Mouse (Mus musculus): ENCODE data around the gene Atp4b. TPM values are rescaled to one million over a fixed set of nuclear protein-coding genes. Genes with fewer than 3 reads are reported as not detected.

Atp4b gene
- polyA plus RNA-seq (2016; fragmentation: Nextera tagmentation; extraction: Ambion mirVana), result not detected in 2 replicates

DNA sequence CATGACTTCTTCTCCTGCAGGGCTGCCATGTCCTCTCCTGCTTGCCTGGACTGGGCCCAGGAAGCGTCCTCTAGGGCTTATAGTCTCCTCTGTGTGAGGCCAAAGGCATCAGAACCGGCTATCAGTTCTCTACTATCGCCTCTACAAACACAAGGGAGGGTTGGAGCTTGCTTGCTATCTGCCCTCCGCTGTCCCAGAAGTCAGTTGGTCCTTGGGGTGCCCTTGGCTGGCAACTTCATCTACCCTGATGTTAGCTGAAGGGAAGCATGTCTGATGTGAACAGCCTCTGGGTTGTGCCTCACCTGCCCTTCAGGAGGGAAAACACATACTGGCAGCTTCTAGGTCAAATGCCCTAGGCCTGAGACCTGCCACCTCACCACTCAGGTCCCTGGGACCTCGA, at the start of gene Atp4b:
Gene Atp4b, minus strand, starts transcription at position 101 of the 400 bp plus-strand sequence.
- H3K27me3 ChIP-seq (replicated peaks), result no peaks in the 10 kb centered on the region
- no peak within 1 kb of the TSS for H3K27ac ChIP-seq
- H3K9ac ChIP-seq, result no peak within 1 kb of the TSS
- H3K4me1 ChIP-seq, result no peaks in the 10 kb centered on the region
- WGBS, result 84% methylated on average over 5 of the region's 5 CpGs
- no peak for ATAC-seq (ENCODE audit: low FRiP score, low read depth)
- no peaks in the 10 kb centered on the region for H3K9me3 ChIP-seq
- no peaks in the 10 kb centered on the region for H3K36me3 ChIP-seq
- no peak within 1 kb of the TSS for H3K4me3 ChIP-seq
- no peak within 1 kb of the TSS for H3K4me2 ChIP-seq (replicated peaks)

DNA sequence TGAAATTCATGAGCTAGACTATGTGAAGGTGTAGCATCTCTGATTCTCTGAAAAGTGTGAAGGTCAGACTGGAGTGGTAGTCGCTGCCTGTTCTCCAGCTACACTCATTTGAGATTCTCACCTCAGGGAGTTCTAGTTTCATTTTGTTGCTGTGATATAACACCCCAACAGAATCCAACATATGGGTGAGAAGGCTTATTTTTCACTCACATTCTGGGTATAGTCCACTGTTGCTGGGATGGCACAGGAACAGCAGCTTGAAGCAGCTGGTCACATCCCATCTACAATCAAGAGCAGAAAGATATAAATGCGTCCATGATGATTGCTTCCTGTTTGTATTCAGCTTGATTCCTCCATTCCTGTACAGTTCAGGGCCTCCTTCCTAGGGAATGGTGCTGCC, 45.5 kb upstream of the Atp4b start:
- no peaks in the 10 kb centered on the region for H3K9me3 ChIP-seq
- no peaks in the 10 kb centered on the region for H3K27me3 ChIP-seq (replicated peaks)
- H3K4me3 ChIP-seq, result no peak overlapping the region
- H3K36me3 ChIP-seq, result no peaks in the 10 kb centered on the region
- ATAC-seq (ENCODE audit: low FRiP score, low read depth), result no peak
- H3K4me2 ChIP-seq (replicated peaks), result no peak overlapping the region
- no peak overlapping the region for H3K9ac ChIP-seq
- WGBS, result 90% methylated on average over 2 of the region's 2 CpGs
- H3K27ac ChIP-seq, result no peak overlapping the region
- no peaks in the 10 kb centered on the region for H3K4me1 ChIP-seq

DNA sequence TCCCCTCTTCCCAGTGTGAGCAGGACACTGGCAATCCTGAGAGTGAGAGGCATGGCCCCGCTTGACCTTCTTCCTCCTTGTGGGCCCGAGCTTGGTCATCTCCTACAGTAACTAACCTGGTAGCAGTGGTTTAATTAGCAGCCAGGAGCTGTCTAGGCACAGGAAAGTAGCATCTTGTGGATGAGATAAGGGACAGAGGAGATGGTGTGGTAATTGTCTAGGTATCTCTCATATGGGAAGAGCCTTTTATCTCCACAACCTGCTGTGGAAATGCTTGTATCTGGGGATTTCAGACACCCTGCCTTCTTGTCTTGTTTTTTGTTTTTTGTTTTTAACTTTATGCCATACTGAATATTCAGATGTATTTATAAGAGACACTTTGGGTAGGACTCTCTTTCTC, 40.9 kb upstream of the Atp4b start:
- Histone ChIP-seq H3K36me3 (no peaks in the 10 kb centered on the region), H3K4me1 (no peaks in the 10 kb centered on the region), H3K4me2 (replicated peaks) (no peak overlapping the region), H3K4me3 (no peak overlapping the region), H3K9me3 (no peaks in the 10 kb centered on the region), H3K9ac (no peak overlapping the region), H3K27me3 (replicated peaks) (peaks cover 24% of the 10 kb centered on the region), H3K27ac (no peak overlapping the region)
- 85% methylated on average over 2 of the region's 2 CpGs for WGBS
- ATAC-seq (ENCODE audit: low FRiP score, low read depth), result no peak

DNA sequence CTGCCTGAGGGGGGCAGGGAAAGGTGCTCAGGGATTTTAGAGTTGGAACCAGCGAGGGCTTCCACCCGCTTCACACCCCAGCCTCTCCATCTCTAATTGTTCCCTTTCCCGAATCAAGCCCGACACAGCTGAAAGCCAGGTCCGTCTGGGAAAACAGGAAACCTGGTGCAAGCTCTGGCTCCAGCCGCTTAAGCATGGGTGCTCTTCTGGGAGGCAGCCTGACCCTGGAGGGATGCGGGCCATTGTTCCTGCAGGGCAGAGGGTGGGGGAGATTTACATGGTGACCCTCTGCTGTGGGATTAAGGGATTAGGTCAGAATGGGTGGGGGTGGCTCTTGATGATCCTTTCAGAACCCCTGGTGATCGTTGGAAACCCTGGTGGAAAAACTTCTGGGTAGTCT, 39.4 kb upstream of the Atp4b start:
- 24% methylated on average over 8 of the region's 8 CpGs for WGBS
- no peak overlapping the region for H3K9ac ChIP-seq
- no peak for ATAC-seq (ENCODE audit: low FRiP score, low read depth)

DNA sequence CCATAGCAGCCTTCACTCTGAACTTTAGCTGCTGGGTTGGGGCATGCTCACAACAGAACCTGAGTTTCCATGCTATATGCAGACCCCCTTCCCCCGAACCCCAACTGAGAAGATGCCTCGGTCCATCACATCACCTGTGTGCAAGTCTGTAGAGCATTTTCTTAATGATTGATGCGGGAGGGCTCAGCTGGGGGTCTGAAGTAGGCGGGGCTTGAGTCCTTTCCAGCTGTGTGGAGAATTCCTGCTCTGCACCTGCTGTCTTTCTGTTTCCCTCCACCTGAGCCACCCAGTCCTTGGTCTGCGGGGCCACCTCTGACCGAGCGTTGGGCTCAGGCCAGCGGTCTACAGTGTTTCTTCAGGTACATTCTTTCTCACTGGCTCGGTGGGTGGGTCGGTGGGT, 38.3 kb upstream of the Atp4b start, which contains the start of gene Tmem255b:
Gene Tmem255b, plus strand, starts transcription at position 301 of the 400 bp plus-strand sequence.
- H3K4me2 ChIP-seq (replicated peaks), result no peak within 1 kb of the TSS
- H3K4me1 ChIP-seq, result no peaks in the 10 kb centered on the region
- WGBS, result 20% methylated on average over 10 of the region's 10 CpGs

More for the DNA sequence above, 39.4 kb upstream of the Atp4b start:
- H3K36me3 ChIP-seq, result no peaks in the 10 kb centered on the region
- H3K4me3 ChIP-seq, result no peak overlapping the region
- H3K9me3 ChIP-seq, result no peaks in the 10 kb centered on the region
- H3K27me3 ChIP-seq (replicated peaks), result peaks cover 24% of the 10 kb centered on the region
- H3K4me2 ChIP-seq (replicated peaks), result no peak overlapping the region
- no peak overlapping the region for H3K27ac ChIP-seq
- H3K4me1 ChIP-seq, result no peaks in the 10 kb centered on the region

GRCm38 (mm10) chr8:13433130-13433529, 36.5 kb upstream of the Atp4b start:
- no peaks in the 10 kb centered on the region for H3K9me3 ChIP-seq
- WGBS, result 87% methylated on average over 5 of the region's 5 CpGs

More for the DNA sequence above, 38.3 kb upstream of the Atp4b start, which contains the start of gene Tmem255b:
- Histone ChIP-seq H3K9ac (no peak within 1 kb of the TSS), H3K9me3 (no peaks in the 10 kb centered on the region), H3K4me3 (no peak within 1 kb of the TSS), H3K36me3 (no peaks in the 10 kb centered on the region), H3K27me3 (replicated peaks) (peaks cover 24% of the 10 kb centered on the region), H3K27ac (no peak within 1 kb of the TSS)
- no peak for ATAC-seq (ENCODE audit: low FRiP score, low read depth)

GRCm38 (mm10) chr8:13430866-13431265, 34.2 kb upstream of the Atp4b start:
- H3K9me3 ChIP-seq, result no peaks in the 10 kb centered on the region
- no peak overlapping the region for H3K27ac ChIP-seq
- ATAC-seq (ENCODE audit: low FRiP score, low read depth), result no peak

More at GRCm38 (mm10) chr8:13433130-13433529, 36.5 kb upstream of the Atp4b start:
- H3K27me3 ChIP-seq (replicated peaks), result peaks cover 24% of the 10 kb centered on the region
- H3K27ac ChIP-seq, result no peak overlapping the region
- no peak overlapping the region for H3K4me2 ChIP-seq (replicated peaks)
- H3K4me3 ChIP-seq, result no peak overlapping the region
- ATAC-seq (ENCODE audit: low FRiP score, low read depth), result no peak
- H3K36me3 ChIP-seq, result no peaks in the 10 kb centered on the region
- no peak overlapping the region for H3K9ac ChIP-seq
- H3K4me1 ChIP-seq, result no peaks in the 10 kb centered on the region

DNA sequence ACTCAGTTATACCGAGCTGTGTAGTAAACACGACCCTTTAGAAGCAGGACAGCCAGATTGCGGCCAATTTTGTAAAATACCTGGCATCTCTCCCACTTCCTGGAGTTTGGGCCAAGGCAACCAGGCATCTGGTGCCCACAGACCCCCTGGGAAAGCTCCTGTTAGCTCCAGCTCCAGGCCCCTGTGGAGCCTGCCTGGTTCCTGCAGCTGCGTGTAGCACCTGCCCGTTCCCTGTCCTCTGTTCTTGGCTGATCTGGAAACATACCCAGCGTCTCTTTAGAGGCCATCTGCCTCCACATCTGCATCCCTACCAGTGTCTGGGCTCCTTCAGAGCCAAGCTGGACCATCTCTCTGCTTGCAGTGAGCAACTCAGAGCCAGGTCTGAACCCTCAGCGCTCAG, 33.8 kb upstream of the Atp4b start:
- H3K4me3 ChIP-seq, result no peak overlapping the region
- no peak overlapping the region for H3K9ac ChIP-seq
- peaks cover 13% of the 10 kb centered on the region for H3K27me3 ChIP-seq (replicated peaks)
- H3K4me1 ChIP-seq, result no peaks in the 10 kb centered on the region
- H3K36me3 ChIP-seq, result no peaks in the 10 kb centered on the region
- H3K27ac ChIP-seq, result no peak overlapping the region
- no peak overlapping the region for H3K4me2 ChIP-seq (replicated peaks)
- no peak for ATAC-seq (ENCODE audit: low FRiP score, low read depth)
- H3K9me3 ChIP-seq, result no peaks in the 10 kb centered on the region
- WGBS, result 78% methylated on average over 7 of the region's 7 CpGs

More at GRCm38 (mm10) chr8:13430866-13431265, 34.2 kb upstream of the Atp4b start:
- Histone ChIP-seq H3K4me2 (replicated peaks) (no peak overlapping the region), H3K27me3 (replicated peaks) (peaks cover 18% of the 10 kb centered on the region), H3K36me3 (no peaks in the 10 kb centered on the region), H3K4me1 (no peaks in the 10 kb centered on the region), H3K4me3 (no peak overlapping the region), H3K9ac (no peak overlapping the region)

DNA sequence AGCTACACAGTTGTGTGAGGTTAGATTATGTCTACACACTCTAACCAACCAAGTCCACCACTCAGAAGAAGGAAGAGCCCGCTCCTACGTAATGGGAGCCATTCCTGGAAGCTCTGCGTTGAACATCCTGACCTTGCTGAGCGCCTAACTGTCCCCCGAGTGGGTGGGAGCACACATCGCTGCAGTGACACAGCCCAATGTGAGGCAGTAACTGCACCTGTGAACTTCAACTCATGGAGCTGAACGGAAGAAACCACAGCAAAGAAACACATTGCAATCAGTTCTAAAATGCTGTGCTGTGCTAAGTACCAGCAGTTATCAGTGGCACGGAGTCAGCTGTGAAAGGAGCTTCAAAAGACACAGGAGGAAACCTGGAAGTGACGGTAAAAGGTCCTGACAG, 31.5 kb upstream of the Atp4b start:
- whole genome bisulfite sequencing, result 87% methylated on average over 9 of the region's 9 CpGs
- H3K27me3 ChIP-seq (replicated peaks), result no peaks in the 10 kb centered on the region
- no peaks in the 10 kb centered on the region for H3K4me1 ChIP-seq
- H3K9ac ChIP-seq, result no peak overlapping the region
- no peak for ATAC-seq (ENCODE audit: low FRiP score, low read depth)
- H3K36me3 ChIP-seq, result no peaks in the 10 kb centered on the region
- no peak overlapping the region for H3K27ac ChIP-seq
- H3K4me2 ChIP-seq (replicated peaks), result no peak overlapping the region
- H3K4me3 ChIP-seq, result no peak overlapping the region
- H3K9me3 ChIP-seq, result no peaks in the 10 kb centered on the region

GRCm38 (mm10) chr8:13427351-13427750, 30.7 kb upstream of the Atp4b start:
- no peak for ATAC-seq (ENCODE audit: low FRiP score, low read depth)
- Histone ChIP-seq H3K27me3 (replicated peaks) (no peaks in the 10 kb centered on the region), H3K9me3 (no peaks in the 10 kb centered on the region), H3K27ac (no peak overlapping the region), H3K4me3 (no peak overlapping the region), H3K9ac (no peak overlapping the region), H3K36me3 (no peaks in the 10 kb centered on the region), H3K4me2 (replicated peaks) (no peak overlapping the region), H3K4me1 (no peaks in the 10 kb centered on the region)
- WGBS, result 75% methylated on average over 6 of the region's 6 CpGs

GRCm38 (mm10) chr8:13420970-13421369, 24.3 kb upstream of the Atp4b start:
- no peaks in the 10 kb centered on the region for H3K4me1 ChIP-seq
- no peaks in the 10 kb centered on the region for H3K27me3 ChIP-seq (replicated peaks)
- no peak overlapping the region for H3K9ac ChIP-seq
- H3K9me3 ChIP-seq, result no peaks in the 10 kb centered on the region
- no peak for ATAC-seq (ENCODE audit: low FRiP score, low read depth)
- no peak overlapping the region for H3K4me2 ChIP-seq (replicated peaks)
- WGBS, result 95% methylated on average over 6 of the region's 6 CpGs
- H3K27ac ChIP-seq, result no peak overlapping the region
- no peaks in the 10 kb centered on the region for H3K36me3 ChIP-seq
- H3K4me3 ChIP-seq, result no peak overlapping the region

DNA sequence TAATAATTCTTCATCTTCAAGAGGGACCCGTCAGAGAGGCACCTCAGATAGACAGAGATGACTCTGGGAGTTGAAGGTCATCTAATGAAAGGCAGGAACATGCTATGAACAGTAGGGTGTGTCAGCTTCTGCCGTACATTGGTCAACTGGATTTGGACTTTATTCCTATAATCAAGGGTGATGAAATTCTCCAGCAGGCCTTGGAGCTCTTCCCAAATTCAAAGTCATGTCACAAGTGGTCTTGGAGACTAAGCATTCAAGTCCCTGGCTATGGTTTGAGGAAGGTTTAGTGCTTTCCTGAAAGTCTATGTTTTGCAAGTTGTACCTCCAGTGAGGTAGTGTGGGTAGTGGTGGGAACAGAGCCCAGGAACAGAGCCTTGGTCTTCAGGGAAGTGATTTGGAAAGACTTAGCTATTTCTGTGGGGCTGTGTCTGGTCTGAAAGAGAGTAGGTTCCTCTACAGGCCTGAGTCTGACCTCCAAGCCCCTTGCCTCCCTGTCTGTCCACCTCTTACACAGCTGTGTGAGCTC, 22.6 kb upstream of the Atp4b start:
- no peak overlapping the region for H3K4me2 ChIP-seq (replicated peaks)
- H3K4me3 ChIP-seq, result no peak overlapping the region
- H3K36me3 ChIP-seq, result no peaks in the 10 kb centered on the region
- H3K27ac ChIP-seq, result no peak overlapping the region
- no peaks in the 10 kb centered on the region for H3K4me1 ChIP-seq
- no peak for ATAC-seq (ENCODE audit: low FRiP score, low read depth)
- H3K9ac ChIP-seq, result no peak overlapping the region
- H3K9me3 ChIP-seq, result no peaks in the 10 kb centered on the region
- WGBS, result 75% methylated on average over 2 of the region's 2 CpGs
- H3K27me3 ChIP-seq (replicated peaks), result no peaks in the 10 kb centered on the region

GRCm38 (mm10) chr8:13415879-13416278, 19.3 kb upstream of the Atp4b start:
- ATAC-seq (ENCODE audit: low FRiP score, low read depth), result no peak
- H3K9me3 ChIP-seq, result no peaks in the 10 kb centered on the region
- WGBS, result 81% methylated on average over 10 of the region's 10 CpGs

More at GRCm38 (mm10) chr8:13415879-13416278, 19.3 kb upstream of the Atp4b start:
- Histone ChIP-seq H3K9ac (no peak overlapping the region), H3K4me3 (no peak overlapping the region), H3K4me1 (no peaks in the 10 kb centered on the region), H3K4me2 (replicated peaks) (no peak overlapping the region), H3K27ac (no peak overlapping the region), H3K27me3 (replicated peaks) (no peaks in the 10 kb centered on the region), H3K36me3 (no peaks in the 10 kb centered on the region)
